Mouse (Mus musculus) intestine, postnatal 0 days (tissue): ENCODE data around the gene Hdac10. TPM values are rescaled to one million over a fixed set of nuclear protein-coding genes. Genes with fewer than 3 reads are reported as not detected.

Experiments used
- ATAC-seq: fragments of 200-750 bp; cut with Nextera tagmentation; 2 replicates; pipeline ENCODE4 v1.8.0; 2017; ENCODE audit warnings: mild to moderate bottlenecking, moderate TSS enrichment, moderate library complexity
- H3K27ac ChIP-seq: fragments of 300-500 bp; sonication (generic); 2 replicates; pipeline ENCODE4 v1.5.1; 2014; ENCODE audit warnings: mild to moderate bottlenecking, low read depth, low read length, moderate library complexity
- H3K27me3 ChIP-seq: fragments of 300-500 bp; sonication (generic); replicated peaks from 2 replicates; pipeline ENCODE4 v1.6.1; 2014; ENCODE audit warnings: low read length, mixed read lengths; ENCODE audit not compliant: control insufficient read depth, insufficient read depth
- H3K36me3 ChIP-seq: fragments of 300-500 bp; sonication (generic); 2 replicates; pipeline ENCODE4 v1.6.1; 2014; ENCODE audit warnings: mild to moderate bottlenecking, moderate library complexity; ENCODE audit not compliant: control insufficient read depth, insufficient read depth
- H3K4me1 ChIP-seq: fragments of 300-500 bp; sonication (generic); replicated peaks from 2 replicates; pipeline ENCODE4 v1.6.1; 2014; ENCODE audit warnings: antibody characterized with exemption, low read length, mixed read lengths; ENCODE audit not compliant: control insufficient read depth, insufficient read depth
- H3K4me2 ChIP-seq: fragments of 300-500 bp; sonication (generic); replicated peaks from 2 replicates; pipeline ENCODE4 v1.6.1; 2014; ENCODE audit warnings: low read depth, mild to moderate bottlenecking, moderate library complexity
- H3K4me3 ChIP-seq: fragments of 300-500 bp; sonication (generic); 2 replicates; pipeline ENCODE4 v1.5.1; 2014; ENCODE audit warnings: low read depth, low read length
- H3K9ac ChIP-seq: fragments of 300-500 bp; sonication (generic); 2 replicates; pipeline ENCODE4 v1.6.1; 2014; ENCODE audit warnings: mild to moderate bottlenecking, low read depth, low read length
- H3K9me3 ChIP-seq: fragments of 300-500 bp; sonication (generic); 2 replicates; pipeline ENCODE4 v1.6.1; 2016; ENCODE audit warnings: mixed run types; ENCODE audit not compliant: control insufficient read depth
- CTCF ChIP-seq: sonication (generic); IDR thresholded peaks from 2 replicates; pipeline ENCODE4 v1.5.1; 2016; ENCODE audit warnings: low read depth, mild to moderate bottlenecking, control low read depth, antibody characterized with exemption, moderate library complexity
- whole genome bisulfite sequencing: fragments of 180-500 bp; shearing (Covaris S2); extraction: QIAGEN DNeasy Blood & Tissue Kit; methylation state at CpG from one replicate; pipeline ENCODE4 v1.1.7; 2014; 5-methylcytosine and 5-hydroxymethylcytosine counted together
- polyA plus RNA-seq: library from polyadenylated mRNA; unstranded; fragments of >200 nt; fragmentation: Nextera tagmentation; extraction: Ambion mirVana; gene quantifications from 2 replicates; pipeline ENCODE4 v1.2.1, GENCODE M21; 2015

The Hdac10 gene
- polyA plus RNA-seq, 1 experiment from 2014 or later = 7.6 TPM

DNA sequence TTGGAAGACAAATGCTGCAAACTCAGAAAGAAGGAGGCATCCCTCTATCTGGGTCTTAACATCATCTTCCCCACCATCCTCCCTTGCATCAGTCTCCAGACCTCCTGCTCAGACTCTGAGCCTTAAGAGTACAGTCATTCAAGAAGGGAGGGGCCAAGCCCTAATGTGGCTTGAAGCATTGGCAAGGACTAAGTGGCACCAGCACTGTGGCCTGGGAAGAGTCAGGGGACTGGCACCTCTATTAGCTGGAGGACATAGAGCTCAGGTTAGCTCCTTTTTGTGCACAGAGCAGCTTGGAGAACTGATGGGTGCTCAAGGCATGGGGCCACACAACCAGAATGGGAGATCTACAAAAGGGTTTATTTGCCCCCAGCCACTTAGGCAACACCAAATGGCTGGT, 1.7 kb upstream of the Hdac10 start:
- Histone ChIP-seq H3K4me3 (no peak overlapping the region), H3K9ac (no peak overlapping the region), H3K4me1 (peaks cover 4% of the 10 kb centered on the region; the same call in 1 of the 2 replicates), H3K27ac (no peak overlapping the region), H3K36me3 (peaks cover 4% of the 10 kb centered on the region; the same call in 1 of the 2 replicates), H3K27me3 (no peaks in the 10 kb centered on the region), H3K4me2 (no peak overlapping the region), H3K9me3 (no peaks in the 10 kb centered on the region)
- ATAC-seq = no peak
- TF ChIP-seq CTCF = no peak

GRCm38 (mm10) chr15:89127364-89127940, 1.0 kb downstream of the Hdac10 start:
- no peak for ATAC-seq
- 0 out of 2 replicates have a peak overlapping the region, but pooled peaks have one; percentile 65 for H3K9ac ChIP-seq
- WGBS = 58% methylated on average over 8 of the region's 8 CpGs

DNA sequence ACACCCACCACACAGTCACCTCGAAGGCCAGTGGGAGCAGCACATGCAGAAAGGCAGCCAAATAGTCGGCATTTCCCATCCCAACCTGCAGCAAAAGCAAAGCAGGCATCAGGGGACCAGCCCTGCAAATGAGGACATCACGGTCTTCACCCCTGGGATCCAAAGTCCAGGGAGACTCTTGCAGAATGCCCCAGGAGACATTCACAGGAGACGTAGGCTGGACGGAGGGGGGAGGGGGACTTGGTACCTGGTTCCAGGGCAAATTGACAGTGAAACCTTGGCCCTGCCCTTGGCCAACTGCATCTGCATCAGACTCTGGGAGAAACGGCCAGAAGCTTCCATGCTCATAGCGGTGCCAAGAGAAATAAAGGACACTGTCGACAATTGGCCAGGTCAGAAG, 1.9 kb downstream of the Hdac10 start:
- ATAC-seq = no peak
- Histone ChIP-seq H3K27me3 (no peaks in the 10 kb centered on the region), H3K4me3 (no peak overlapping the region), H3K9ac (no peak overlapping the region), H3K9me3 (no peaks in the 10 kb centered on the region), H3K4me1 (peaks cover 9% of the 10 kb centered on the region), H3K36me3 (peaks cover 4% of the 10 kb centered on the region; the same call in 1 of the 2 replicates), H3K4me2 (no peak overlapping the region), H3K27ac (no peak overlapping the region)
- WGBS = 82% methylated on average over 8 of the region's 8 CpGs
- TF ChIP-seq CTCF = no peak

More at GRCm38 (mm10) chr15:89127364-89127940, 1.0 kb downstream of the Hdac10 start:
- Histone ChIP-seq H3K27ac (no peak overlapping the region), H3K9me3 (no peaks in the 10 kb centered on the region), H3K4me1 (peaks cover 4% of the 10 kb centered on the region; the same call in 1 of the 2 replicates), H3K27me3 (no peaks in the 10 kb centered on the region), H3K4me3 (peak overlapping the region; percentile 71; the same call in 1 of the 2 replicates), H3K36me3 (peaks cover 4% of the 10 kb centered on the region; the same call in 1 of the 2 replicates), H3K4me2 (peak overlapping the region; percentile 81)
- no peak for TF ChIP-seq CTCF

DNA sequence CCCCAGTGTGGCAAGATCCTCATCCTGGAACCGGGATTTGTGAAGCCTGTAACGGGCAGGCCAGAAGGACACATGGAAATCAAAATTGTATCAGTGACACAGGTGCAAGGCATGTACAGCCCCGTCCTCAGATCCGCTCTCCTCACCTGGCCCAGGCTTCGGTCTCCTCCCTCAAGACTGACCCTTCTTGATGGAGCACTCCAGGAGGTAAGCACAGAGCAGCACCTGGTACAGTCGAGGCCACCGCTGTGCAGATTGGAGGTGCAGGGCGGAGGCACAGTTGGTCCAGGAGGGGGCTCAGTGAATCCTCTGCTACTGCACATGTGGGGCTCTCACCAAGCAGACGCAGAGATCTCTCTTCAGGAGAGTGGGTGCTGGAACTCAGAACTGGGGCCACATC, 3.1 kb downstream of the Hdac10 start:
- ATAC-seq = no peak
- H3K4me1 ChIP-seq = peaks cover 9% of the 10 kb centered on the region
- WGBS = 93% methylated on average over 9 of the region's 9 CpGs
- no peak overlapping the region for H3K27ac ChIP-seq
- peaks cover 4% of the 10 kb centered on the region; the same call in 1 of the 2 replicates for H3K36me3 ChIP-seq
- H3K4me2 ChIP-seq = no peak overlapping the region
- H3K9ac ChIP-seq = no peak overlapping the region
- no peak for TF ChIP-seq CTCF
- no peaks in the 10 kb centered on the region for H3K9me3 ChIP-seq
- H3K27me3 ChIP-seq = no peaks in the 10 kb centered on the region
- H3K4me3 ChIP-seq = no peak overlapping the region

- Histone ChIP-seq H3K27ac (no peak overlapping the region), H3K9me3 (no peaks in the 10 kb centered on the region), H3K36me3 (peaks cover 4% of the 10 kb centered on the region; the same call in 1 of the 2 replicates), H3K4me1 (peaks cover 9% of the 10 kb centered on the region), H3K4me3 (no peak overlapping the region), H3K4me2 (no peak overlapping the region), H3K9ac (no peak overlapping the region), H3K27me3 (no peaks in the 10 kb centered on the region)
- no peak for ATAC-seq
- 90% methylated on average over 3 of the region's 3 CpGs for WGBS
- no peak for TF ChIP-seq CTCF
These were observed 4.2 kb downstream of the Hdac10 start for GRCm38 (mm10) chr15:89124312-89124711.

GRCm38 (mm10) chr15:89123595-89123994, 4.9 kb downstream of the Hdac10 start:
- no peak for ATAC-seq
- Histone ChIP-seq H3K27ac (peak overlapping the region; percentile 30), H3K4me1 (peaks cover 5% of the 10 kb centered on the region; the same call in 1 of the 2 replicates), H3K9me3 (no peaks in the 10 kb centered on the region), H3K27me3 (no peaks in the 10 kb centered on the region), H3K9ac (peak overlapping the region; percentile 23; the same call in 1 of the 2 replicates), H3K36me3 (peaks cover 10% of the 10 kb centered on the region; the same call in 1 of the 2 replicates), H3K4me2 (peak overlapping the region; percentile 84), H3K4me3 (peak overlapping the region; percentile 68)
- WGBS = 24% methylated on average over 11 of the region's 11 CpGs
- peak; percentile 58 for TF ChIP-seq CTCF
